Mouse (Mus musculus) limb, embryonic 11.5 days (tissue): ENCODE measurements around the gene Trim7. TPM values are rescaled to one million over a fixed set of nuclear protein-coding genes. Genes with fewer than 3 reads are reported as not detected.
"Not testable (repeated sequence)": the region's sequence is repeated elsewhere in the genome, so short reads cannot be mapped to it uniquely, and the experiment has no call there.

Experiments
- ATAC-seq: fragments of 200-750 bp; cut with Nextera tagmentation; 2 replicates; pipeline ENCODE4 v1.8.0; 2017; ENCODE audit warnings: low read depth; ENCODE audit not compliant: insufficient number of reproducible peaks, low FRiP score, low TSS enrichment
- DNase-seq: peaks from one replicate; pipeline ENCODE4 v3.0.0-alpha.2; 2015; ENCODE audit warnings: low spot score
- H3K27ac ChIP-seq: fragments of 300-500 bp; sonication (generic); replicated peaks from 2 replicates; pipeline ENCODE4 v1.5.1; 2014; ENCODE audit warnings: low read depth, mild to moderate bottlenecking, low read length
- H3K27me3 ChIP-seq: fragments of 300-500 bp; sonication (generic); 2 replicates; pipeline ENCODE4 v1.6.1; 2014; ENCODE audit warnings: mild to moderate bottlenecking, low read length, mixed read lengths; ENCODE audit not compliant: control insufficient read depth, insufficient read depth
- H3K36me3 ChIP-seq: fragments of 300-500 bp; sonication (generic); 2 replicates; pipeline ENCODE4 v1.6.1; 2014; ENCODE audit warnings: mild to moderate bottlenecking, low read length, moderate library complexity, mixed read lengths; ENCODE audit not compliant: control insufficient read depth, insufficient read depth
- H3K4me1 ChIP-seq: fragments of 300-500 bp; sonication (generic); 2 replicates; pipeline ENCODE4 v1.6.1; 2014; ENCODE audit warnings: low read length, mixed read lengths; ENCODE audit not compliant: control insufficient read depth, insufficient read depth
- H3K4me2 ChIP-seq: fragments of 300-500 bp; sonication (generic); 2 replicates; pipeline ENCODE4 v1.6.1; 2014; ENCODE audit warnings: low read depth, mild to moderate bottlenecking, moderate library complexity; ENCODE audit not compliant: severe bottlenecking
- H3K4me3 ChIP-seq: fragments of 300-500 bp; sonication (generic); 2 replicates; pipeline ENCODE4 v1.5.1; 2014; ENCODE audit warnings: low read depth, low read length
- H3K9ac ChIP-seq: fragments of 300-500 bp; sonication (generic); 2 replicates; pipeline ENCODE4 v1.6.1; 2014; ENCODE audit warnings: mild to moderate bottlenecking, low read length
- H3K9me3 ChIP-seq: fragments of 300-500 bp; sonication (generic); 2 replicates; pipeline ENCODE4 v1.6.1; 2016; ENCODE audit warnings: low read length; ENCODE audit not compliant: control insufficient read depth
- WGBS: fragments of 180-500 bp; shearing (Covaris S2); extraction: QIAGEN DNeasy Blood & Tissue Kit; methylation state at CpG from one replicate; pipeline ENCODE4 v1.1.7; 2014; 5-methylcytosine and 5-hydroxymethylcytosine counted together
- polyA plus RNA-seq: library from polyadenylated mRNA; unstranded; fragments of >200 nt; fragmentation: Nextera tagmentation; extraction: Ambion mirVana; gene quantifications from 2 replicates; pipeline ENCODE4 v1.2.1, GENCODE M21; 2014

Gene Trim7
- polyA plus RNA-seq, 1 experiment from 2014 or later: 0.25 TPM

- Histone ChIP-seq H3K4me2 (no peak overlapping the region), H3K9ac (no peak overlapping the region), H3K9me3 (no peaks in the 10 kb centered on the region), H3K4me1 (peaks cover 4% of the 10 kb centered on the region; the same call in 1 of the 2 replicates), H3K27ac (no peak overlapping the region), H3K27me3 (no peaks in the 10 kb centered on the region), H3K4me3 (no peak overlapping the region), H3K36me3 (no peaks in the 10 kb centered on the region)
- WGBS: 86% methylated on average over 7 of the region's 7 CpGs
- no peak for DNase-seq
- no peak for ATAC-seq
Observed at GRCm38 (mm10) chr11:48872695-48873300, 46.9 kb downstream of the Trim7 start.

GRCm38 (mm10) chr11:48873591-48874290, 47.8 kb downstream of the Trim7 start:
- WGBS: 69% methylated on average over 10 of the region's 10 CpGs
- Histone ChIP-seq H3K27me3 (no peaks in the 10 kb centered on the region), H3K27ac (no peak overlapping the region), H3K9me3 (no peaks in the 10 kb centered on the region), H3K9ac (no peak overlapping the region), H3K4me2 (no peak overlapping the region), H3K36me3 (no peaks in the 10 kb centered on the region), H3K4me3 (no peak overlapping the region), H3K4me1 (peaks cover 4% of the 10 kb centered on the region; the same call in 1 of the 2 replicates)
- no peak for DNase-seq
- no peak for ATAC-seq

- Histone ChIP-seq H3K27me3 (no peaks in the 10 kb centered on the region), H3K27ac (no peak overlapping the region), H3K36me3 (no peaks in the 10 kb centered on the region), H3K4me1 (peaks cover 4% of the 10 kb centered on the region; the same call in 1 of the 2 replicates), H3K9me3 (no peaks in the 10 kb centered on the region), H3K9ac (no peak overlapping the region), H3K4me3 (no peak overlapping the region), H3K4me2 (no peak overlapping the region)
- peak; percentile 71 for DNase-seq
- no peak for ATAC-seq
- 4% methylated on average over 4 of the region's 4 CpGs for WGBS
Observed at GRCm38 (mm10) chr11:48874465-48874864, 48.5 kb downstream of the Trim7 start.

- not testable (repeated sequence) for H3K4me3 ChIP-seq, H3K27me3 ChIP-seq, H3K9ac ChIP-seq, H3K4me1 ChIP-seq, DNase-seq, H3K4me2 ChIP-seq, ATAC-seq, H3K36me3 ChIP-seq, H3K27ac ChIP-seq, H3K9me3 ChIP-seq
- 74% methylated on average over 1 of the region's 1 CpGs for WGBS
Observed at GRCm38 (mm10) chr11:48875343-48875837, 49.5 kb downstream of the Trim7 start.

- no peak for DNase-seq
Observed at GRCm38 (mm10) chr11:48876680-48877079, 50.7 kb downstream of the Trim7 start.

GRCm38 (mm10) chr11:48898812-48899431, 73.0 kb downstream of the Trim7 start:
- Histone ChIP-seq H3K9me3 (no peaks in the 10 kb centered on the region), H3K4me3 (no peak overlapping the region), H3K4me1 (no peaks in the 10 kb centered on the region), H3K27me3 (no peaks in the 10 kb centered on the region), H3K36me3 (no peaks in the 10 kb centered on the region), H3K4me2 (no peak overlapping the region), H3K27ac (no peak overlapping the region), H3K9ac (no peak overlapping the region)
- 74% methylated on average over 2 of the region's 2 CpGs for WGBS
- DNase-seq (no peak), ATAC-seq (no peak)

More at GRCm38 (mm10) chr11:48876680-48877079, 50.7 kb downstream of the Trim7 start:
- H3K27ac ChIP-seq: no peak overlapping the region
- H3K4me1 ChIP-seq: peaks cover 4% of the 10 kb centered on the region; the same call in 1 of the 2 replicates
- H3K4me2 ChIP-seq: no peak overlapping the region
- H3K9me3 ChIP-seq: no peaks in the 10 kb centered on the region
- no peak overlapping the region for H3K4me3 ChIP-seq
- WGBS: 97% methylated on average over 1 of the region's 1 CpGs
- H3K27me3 ChIP-seq: no peaks in the 10 kb centered on the region
- H3K36me3 ChIP-seq: no peaks in the 10 kb centered on the region
- no peak for ATAC-seq
- H3K9ac ChIP-seq: no peak overlapping the region

- ATAC-seq, DNase-seq, H3K4me1 ChIP-seq, H3K9me3 ChIP-seq, H3K27me3 ChIP-seq, H3K27ac ChIP-seq, H3K4me2 ChIP-seq, H3K36me3 ChIP-seq, H3K4me3 ChIP-seq, H3K9ac ChIP-seq: not testable (repeated sequence)
- WGBS: 82% methylated on average over 6 of the region's 6 CpGs
Observed at GRCm38 (mm10) chr11:48900654-48901566, 75.0 kb downstream of the Trim7 start.

- H3K27ac ChIP-seq, H3K36me3 ChIP-seq, H3K9me3 ChIP-seq, H3K9ac ChIP-seq, H3K27me3 ChIP-seq, H3K4me3 ChIP-seq, ATAC-seq, H3K4me1 ChIP-seq, H3K4me2 ChIP-seq, DNase-seq: not testable (repeated sequence)
- 100% methylated on average over 1 of the region's 1 CpGs for WGBS
Observed at GRCm38 (mm10) chr11:48901567-48901930, 75.6 kb downstream of the Trim7 start.
